Mouse (Mus musculus): ENCODE measurements around the gene Irs1.

DNA sequence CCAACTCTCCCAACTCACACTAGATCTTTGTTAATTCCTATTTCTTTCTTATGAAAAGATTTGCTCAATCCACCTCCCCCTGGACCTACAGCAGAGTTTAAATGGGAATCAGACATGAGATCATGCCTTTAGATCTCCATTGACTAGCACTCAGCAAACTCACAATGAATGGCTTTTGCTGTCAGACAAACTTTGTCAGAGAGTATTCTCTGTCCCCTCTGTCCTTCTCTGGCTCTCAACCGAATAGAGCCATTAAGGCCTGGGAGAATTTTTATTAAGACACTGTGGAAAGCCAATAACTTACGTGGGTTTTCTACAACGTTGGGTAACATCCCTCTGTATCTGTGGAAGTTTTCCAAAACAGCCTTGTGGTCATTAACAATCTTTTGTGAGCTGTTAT lies 31.2 kb downstream of the Irs1 start:
- TF ChIP-seq CTCF (IDR thresholded peaks at IDR 0.05; ENCODE audit: low read depth) (no peak), EP300 (optimal IDR thresholded peaks at IDR 0.05) (no peak)

Data from stomach, postnatal 0 days (tissue).